Mouse (Mus musculus): ENCODE measurements around the gene Pex26. TPM values are rescaled to one million over a fixed set of nuclear protein-coding genes. Genes with fewer than 3 reads are reported as not detected.

Gene Pex26
- polyA plus RNA-seq, 1 experiment from 2014 or later = 6.5 TPM

DNA sequence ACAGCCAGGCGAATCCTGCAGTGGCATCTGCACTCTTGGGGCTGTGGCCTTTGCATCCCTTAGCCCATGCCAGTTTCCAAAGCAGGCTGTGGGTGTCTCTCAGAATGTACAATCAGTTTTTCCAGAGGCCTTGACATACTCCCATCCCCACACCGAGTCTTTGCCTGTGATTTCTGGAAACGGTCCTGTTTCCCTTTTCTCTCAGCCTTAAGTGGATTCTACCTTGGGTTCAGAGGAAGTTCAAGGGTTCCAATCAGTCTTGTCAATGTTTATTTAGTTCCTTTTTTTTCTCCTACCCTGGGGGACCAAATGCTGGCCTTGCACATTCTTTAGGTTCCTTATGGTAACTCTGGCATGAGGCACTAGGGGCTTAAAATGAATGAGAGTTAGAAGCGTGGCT lies 36.7 kb upstream of the Pex26 start:
- Histone ChIP-seq H3K36me3 (ENCODE audit: control insufficient read depth, insufficient read depth, low read length) (no peaks in the 10 kb centered on the region), H3K4me3 (ENCODE audit: low read depth, low read length) (no peak overlapping the region), H3K4me1 (replicated peaks; ENCODE audit: control insufficient read depth, insufficient read depth) (no peaks in the 10 kb centered on the region; the same call in 1 of the 2 replicates), H3K27me3 (ENCODE audit: control insufficient read depth, insufficient read depth, low read length) (no peaks in the 10 kb centered on the region), H3K4me2 (replicated peaks; ENCODE audit: low read depth) (no peak overlapping the region), H3K27ac (replicated peaks) (no peak overlapping the region), H3K9ac (ENCODE audit: low read length) (no peak overlapping the region), H3K9me3 (ENCODE audit: control insufficient read depth, low read length) (no peaks in the 10 kb centered on the region)
- WGBS = 36% methylated on average over 4 of the region's 4 CpGs
- no peak for TF ChIP-seq EP300 (optimal IDR thresholded peaks at IDR 0.05)
- no peak for TF ChIP-seq CTCF (IDR thresholded peaks at IDR 0.05; ENCODE audit: low read depth)
- ATAC-seq (ENCODE audit: low FRiP score, low TSS enrichment) = no peak
- DNase-seq (ENCODE audit: low spot score) = no peak

DNA sequence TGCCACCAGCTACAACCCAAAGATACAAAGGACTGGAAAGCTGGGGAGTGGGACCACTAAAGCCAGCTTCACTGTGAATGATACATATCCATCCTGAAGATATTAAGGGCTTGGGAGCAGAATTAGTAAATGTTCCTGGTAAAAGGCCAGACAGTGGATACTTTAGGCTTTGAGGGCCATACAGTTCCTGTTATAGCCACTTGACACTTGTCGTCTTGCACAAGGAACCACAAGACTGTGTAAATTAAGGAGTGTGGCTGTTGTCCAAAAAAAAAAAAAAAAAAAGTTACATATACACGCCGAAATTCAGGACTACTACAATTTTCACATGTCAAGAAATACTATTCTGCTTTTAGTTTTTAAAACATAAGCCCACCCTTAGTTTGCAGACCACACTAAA lies 35.1 kb upstream of the Pex26 start:
- H3K4me2 ChIP-seq (replicated peaks; ENCODE audit: low read depth) = no peak overlapping the region
- ATAC-seq (ENCODE audit: low FRiP score, low TSS enrichment) = no peak
- H3K9ac ChIP-seq (ENCODE audit: low read length) = no peak overlapping the region
- no peak for TF ChIP-seq EP300 (optimal IDR thresholded peaks at IDR 0.05)
- TF ChIP-seq CTCF (IDR thresholded peaks at IDR 0.05; ENCODE audit: low read depth) = no peak
- no peak overlapping the region for H3K27ac ChIP-seq (replicated peaks)
- H3K9me3 ChIP-seq (ENCODE audit: control insufficient read depth, low read length) = no peaks in the 10 kb centered on the region
- H3K36me3 ChIP-seq (ENCODE audit: control insufficient read depth, insufficient read depth, low read length) = no peaks in the 10 kb centered on the region
- no peak for DNase-seq (ENCODE audit: low spot score)
- no peaks in the 10 kb centered on the region for H3K4me1 ChIP-seq (replicated peaks; ENCODE audit: control insufficient read depth, insufficient read depth)
- H3K4me3 ChIP-seq (ENCODE audit: low read depth, low read length) = no peak overlapping the region
- 31% methylated on average over 3 of the region's 3 CpGs for WGBS
- no peaks in the 10 kb centered on the region for H3K27me3 ChIP-seq (ENCODE audit: control insufficient read depth, insufficient read depth, low read length)

DNA sequence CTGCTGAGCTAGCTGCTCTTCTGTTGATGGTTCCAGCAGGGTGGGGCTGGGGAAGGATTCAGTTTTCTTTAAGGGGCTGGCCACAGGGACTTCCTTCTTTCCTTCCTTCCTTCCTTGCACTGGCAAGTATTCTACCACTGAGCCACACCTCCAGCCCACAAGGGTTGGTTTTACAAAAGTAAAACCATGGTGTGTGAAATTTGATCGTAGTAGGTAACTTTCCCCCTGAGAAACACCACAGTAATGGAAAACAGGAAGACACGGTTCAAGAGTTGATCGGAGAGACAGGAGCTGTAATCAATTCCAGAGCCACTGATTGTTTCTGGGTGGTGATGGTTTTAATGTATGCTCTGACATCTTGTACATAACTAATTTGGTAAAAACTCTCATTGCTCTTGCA lies 34.0 kb upstream of the Pex26 start:
- TF ChIP-seq EP300 (optimal IDR thresholded peaks at IDR 0.05) = no peak
- no peak for TF ChIP-seq CTCF (IDR thresholded peaks at IDR 0.05; ENCODE audit: low read depth)
- H3K27ac ChIP-seq (replicated peaks) = no peak overlapping the region
- H3K27me3 ChIP-seq (ENCODE audit: control insufficient read depth, insufficient read depth, low read length) = no peaks in the 10 kb centered on the region
- DNase-seq (ENCODE audit: low spot score) (no peak), ATAC-seq (ENCODE audit: low FRiP score, low TSS enrichment) (no peak)
- H3K36me3 ChIP-seq (ENCODE audit: control insufficient read depth, insufficient read depth, low read length) = no peaks in the 10 kb centered on the region
- no peaks in the 10 kb centered on the region for H3K9me3 ChIP-seq (ENCODE audit: control insufficient read depth, low read length)
- no peak overlapping the region for H3K4me3 ChIP-seq (ENCODE audit: low read depth, low read length)
- H3K4me1 ChIP-seq (replicated peaks; ENCODE audit: control insufficient read depth, insufficient read depth) = no peaks in the 10 kb centered on the region
- WGBS = 63% methylated on average over 3 of the region's 3 CpGs
- H3K4me2 ChIP-seq (replicated peaks; ENCODE audit: low read depth) = no peak overlapping the region
- H3K9ac ChIP-seq (ENCODE audit: low read length) = no peak overlapping the region

DNA sequence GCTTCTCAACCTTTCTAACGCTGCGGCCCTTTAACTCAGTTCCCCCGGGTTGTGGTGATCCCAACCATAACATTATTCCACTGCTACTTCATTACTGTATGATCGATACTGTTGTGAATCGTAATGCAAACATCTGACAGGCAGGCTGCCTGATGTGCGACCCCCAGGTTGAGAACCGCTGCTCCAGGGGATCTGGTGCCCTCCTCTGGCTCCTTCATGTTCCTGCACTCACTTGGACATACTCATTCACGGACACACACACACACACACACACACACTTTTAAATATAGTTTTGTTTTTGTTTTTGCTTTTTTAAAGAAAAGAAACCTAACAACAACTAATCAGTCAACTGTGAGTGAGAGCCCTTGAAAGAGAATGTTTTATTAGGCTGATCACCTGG lies 33.3 kb upstream of the Pex26 start:
- no peak for TF ChIP-seq EP300 (optimal IDR thresholded peaks at IDR 0.05)
- no peak for TF ChIP-seq CTCF (IDR thresholded peaks at IDR 0.05; ENCODE audit: low read depth)
- H3K27me3 ChIP-seq (ENCODE audit: control insufficient read depth, insufficient read depth, low read length) = no peaks in the 10 kb centered on the region
- ATAC-seq (ENCODE audit: low FRiP score, low TSS enrichment) (no peak), DNase-seq (ENCODE audit: low spot score) (no peak)
- H3K27ac ChIP-seq (replicated peaks) = no peak overlapping the region
- WGBS = 95% methylated on average over 8 of the region's 8 CpGs
- H3K4me2 ChIP-seq (replicated peaks; ENCODE audit: low read depth) = no peak overlapping the region
- H3K9ac ChIP-seq (ENCODE audit: low read length) = no peak overlapping the region
- H3K4me1 ChIP-seq (replicated peaks; ENCODE audit: control insufficient read depth, insufficient read depth) = no peaks in the 10 kb centered on the region
- H3K4me3 ChIP-seq (ENCODE audit: low read depth, low read length) = no peak overlapping the region
- no peaks in the 10 kb centered on the region for H3K9me3 ChIP-seq (ENCODE audit: control insufficient read depth, low read length)
- no peaks in the 10 kb centered on the region for H3K36me3 ChIP-seq (ENCODE audit: control insufficient read depth, insufficient read depth, low read length)

DNA sequence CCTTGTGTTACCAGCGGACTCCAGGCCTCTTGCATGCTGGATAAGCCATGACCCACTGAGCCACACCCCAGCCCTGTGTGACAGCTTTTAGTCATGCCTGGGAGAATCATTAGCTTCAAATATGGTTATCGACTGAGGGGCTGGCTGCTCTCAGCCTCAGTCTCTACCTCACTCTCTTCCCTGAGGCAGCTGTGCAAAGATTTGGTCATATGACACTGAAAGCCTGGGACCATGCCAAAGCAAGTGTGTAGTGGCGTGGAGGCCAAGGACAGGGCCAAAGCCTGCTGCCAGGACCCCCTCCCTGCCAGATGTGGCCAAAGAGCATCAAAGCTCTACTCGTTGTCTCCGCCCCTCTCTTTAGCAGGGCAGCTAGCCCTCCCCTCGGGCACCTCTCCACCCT lies 31.7 kb upstream of the Pex26 start:
- H3K27me3 ChIP-seq (ENCODE audit: control insufficient read depth, insufficient read depth, low read length) = no peaks in the 10 kb centered on the region
- 32% methylated on average over 6 of the region's 6 CpGs for WGBS
- TF ChIP-seq EP300 (optimal IDR thresholded peaks at IDR 0.05) (no peak), CTCF (IDR thresholded peaks at IDR 0.05; ENCODE audit: low read depth) (no peak)
- H3K4me3 ChIP-seq (ENCODE audit: low read depth, low read length) = no peak overlapping the region
- ATAC-seq (ENCODE audit: low FRiP score, low TSS enrichment) = peak; percentile 77
- no peak overlapping the region; the same call in 1 of the 2 replicates for H3K27ac ChIP-seq (replicated peaks)
- no peaks in the 10 kb centered on the region for H3K36me3 ChIP-seq (ENCODE audit: control insufficient read depth, insufficient read depth, low read length)
- no peaks in the 10 kb centered on the region for H3K9me3 ChIP-seq (ENCODE audit: control insufficient read depth, low read length)
- H3K4me1 ChIP-seq (replicated peaks; ENCODE audit: control insufficient read depth, insufficient read depth) = peaks cover 2% of the 10 kb centered on the region; the same call in 1 of the 2 replicates
- H3K4me2 ChIP-seq (replicated peaks; ENCODE audit: low read depth) = no peak overlapping the region
- peak; percentile 38 for DNase-seq (ENCODE audit: low spot score)
- no peak overlapping the region; the same call in 1 of the 2 replicates for H3K9ac ChIP-seq (ENCODE audit: low read length)

DNA sequence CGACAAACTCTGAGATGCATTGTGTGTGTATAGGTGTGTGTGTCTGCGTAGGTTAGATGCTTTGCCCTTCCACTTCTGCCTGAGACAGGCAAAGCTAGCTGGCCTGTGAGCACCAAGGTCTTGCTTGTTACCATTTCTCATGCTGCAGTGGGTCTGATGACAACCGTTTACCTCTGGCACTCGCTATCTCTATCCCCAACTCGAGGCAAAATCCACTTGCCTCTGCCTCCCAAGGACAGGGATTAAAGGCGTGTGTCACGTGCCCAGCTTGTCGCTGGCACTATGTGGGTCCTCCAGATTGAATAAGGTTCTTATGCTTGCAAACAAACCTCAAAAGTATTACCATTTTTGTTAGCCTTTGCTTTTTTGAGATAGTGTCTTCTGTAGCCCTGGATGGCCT lies 30.3 kb upstream of the Pex26 start:
- no peaks in the 10 kb centered on the region for H3K27me3 ChIP-seq (ENCODE audit: control insufficient read depth, insufficient read depth, low read length)
- no peak overlapping the region for H3K4me2 ChIP-seq (replicated peaks; ENCODE audit: low read depth)
- no peak overlapping the region for H3K27ac ChIP-seq (replicated peaks)
- TF ChIP-seq CTCF (IDR thresholded peaks at IDR 0.05; ENCODE audit: low read depth) (no peak), EP300 (optimal IDR thresholded peaks at IDR 0.05) (no peak)
- no peak overlapping the region for H3K9ac ChIP-seq (ENCODE audit: low read length)
- H3K4me1 ChIP-seq (replicated peaks; ENCODE audit: control insufficient read depth, insufficient read depth) = peaks cover 2% of the 10 kb centered on the region; the same call in 1 of the 2 replicates
- H3K9me3 ChIP-seq (ENCODE audit: control insufficient read depth, low read length) = no peaks in the 10 kb centered on the region
- no peak overlapping the region for H3K4me3 ChIP-seq (ENCODE audit: low read depth, low read length)
- ATAC-seq (ENCODE audit: low FRiP score, low TSS enrichment) = no peak
- 66% methylated on average over 8 of the region's 8 CpGs for WGBS
- no peaks in the 10 kb centered on the region for H3K36me3 ChIP-seq (ENCODE audit: control insufficient read depth, insufficient read depth, low read length)
- DNase-seq (ENCODE audit: low spot score) = no peak

Measured in stomach, postnatal 0 days (tissue).